Mouse (Mus musculus): ENCODE results near the gene Usp16. TPM values are rescaled to one million over a fixed set of nuclear protein-coding genes. Genes with fewer than 3 reads are reported as not detected.

The Usp16 gene
- polyA plus RNA-seq (2014; fragmentation: Nextera tagmentation; extraction: Ambion mirVana), result 46.4 and 50.6 TPM in 2 replicates

- peak; percentile 91 for ATAC-seq (ENCODE audit: insufficient number of reproducible peaks, low FRiP score, low TSS enrichment, low read depth)
- H3K36me3 ChIP-seq (ENCODE audit: control insufficient read depth, insufficient read depth, low read length), result peaks cover 2% of the 10 kb centered on the region; the same call in 1 of the 2 replicates
Observed at GRCm38 (mm10) chr16:87454419-87455179, at the start of gene Usp16. Gene Usp16, plus strand, starts transcription at chr16:87454703.

DNA sequence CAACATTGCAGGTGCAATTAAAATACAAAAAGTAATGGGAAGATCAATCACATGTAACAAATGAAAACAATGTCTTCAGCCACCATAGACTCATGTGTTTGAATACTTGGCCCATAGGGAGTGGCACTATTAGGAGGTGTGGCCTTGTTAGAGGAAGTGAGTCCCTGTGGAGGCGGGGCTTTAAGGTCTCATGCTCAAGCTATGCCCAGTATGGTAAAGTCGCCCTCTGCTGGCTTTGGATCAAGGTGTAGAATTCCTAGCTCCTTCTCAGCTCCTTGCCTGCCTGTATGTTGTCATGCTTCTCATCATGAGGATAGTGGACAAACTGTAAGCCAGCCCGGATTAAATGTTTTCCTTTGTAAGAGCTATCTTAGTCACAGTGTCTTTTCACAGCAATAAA is 49.5 kb upstream of the Usp16 start:
- H3K4me3 ChIP-seq (ENCODE audit: low read depth, low read length), result no peak overlapping the region
- 89% methylated on average over 3 of the region's 3 CpGs for WGBS
- peaks cover 7% of the 10 kb centered on the region for H3K36me3 ChIP-seq (ENCODE audit: control insufficient read depth, insufficient read depth, low read length)
- H3K4me2 ChIP-seq (ENCODE audit: low read depth, severe bottlenecking), result no peak overlapping the region
- H3K27me3 ChIP-seq (ENCODE audit: control insufficient read depth, insufficient read depth, low read length), result no peaks in the 10 kb centered on the region
- H3K27ac ChIP-seq (replicated peaks; ENCODE audit: low read depth, low read length), result no peak overlapping the region
- H3K4me1 ChIP-seq (ENCODE audit: control insufficient read depth, insufficient read depth, low read length), result no peaks in the 10 kb centered on the region
- no peaks in the 10 kb centered on the region for H3K9me3 ChIP-seq (ENCODE audit: control insufficient read depth, low read length)
- no peak overlapping the region for H3K9ac ChIP-seq (ENCODE audit: low read length)
- DNase-seq (ENCODE audit: low spot score) (no peak), ATAC-seq (ENCODE audit: insufficient number of reproducible peaks, low FRiP score, low TSS enrichment, low read depth) (no peak)

More at GRCm38 (mm10) chr16:87454419-87455179, at the start of gene Usp16:
- no peaks in the 10 kb centered on the region for H3K9me3 ChIP-seq (ENCODE audit: control insufficient read depth, low read length)
- DNase-seq (ENCODE audit: low spot score), result peak; percentile 94
- peak within 1 kb of the TSS; percentile 63 for H3K4me2 ChIP-seq (ENCODE audit: low read depth, severe bottlenecking)
- H3K27ac ChIP-seq (replicated peaks; ENCODE audit: low read depth, low read length), result peak within 1 kb of the TSS; percentile 36; the same call in 1 of the 2 replicates
- H3K4me1 ChIP-seq (ENCODE audit: control insufficient read depth, insufficient read depth, low read length), result 0 out of 2 replicates have a peak, but pooled peaks cover 2% of the 10 kb centered on the region
- H3K4me3 ChIP-seq (ENCODE audit: low read depth, low read length), result peak within 1 kb of the TSS; percentile 97
- H3K9ac ChIP-seq (ENCODE audit: low read length), result peak within 1 kb of the TSS; percentile 83
- H3K27me3 ChIP-seq (ENCODE audit: control insufficient read depth, insufficient read depth, low read length), result no peaks in the 10 kb centered on the region
- 8% methylated on average over 45 of the region's 45 CpGs for WGBS

GRCm38 (mm10) chr16:87420662-87421061 is 33.8 kb upstream of the Usp16 start:
- no peak for DNase-seq (ENCODE audit: low spot score)
- H3K4me3 ChIP-seq (ENCODE audit: low read depth, low read length), result no peak overlapping the region
- H3K4me2 ChIP-seq (ENCODE audit: low read depth, severe bottlenecking), result no peak overlapping the region
- no peaks in the 10 kb centered on the region for H3K9me3 ChIP-seq (ENCODE audit: control insufficient read depth, low read length)
- no peak overlapping the region for H3K27ac ChIP-seq (replicated peaks; ENCODE audit: low read depth, low read length)
- H3K9ac ChIP-seq (ENCODE audit: low read length), result no peak overlapping the region
- H3K27me3 ChIP-seq (ENCODE audit: control insufficient read depth, insufficient read depth, low read length), result no peaks in the 10 kb centered on the region
- peaks cover 46% of the 10 kb centered on the region for H3K36me3 ChIP-seq (ENCODE audit: control insufficient read depth, insufficient read depth, low read length)
- no peak for ATAC-seq (ENCODE audit: insufficient number of reproducible peaks, low FRiP score, low TSS enrichment, low read depth)
- WGBS, result 95% methylated on average over 8 of the region's 8 CpGs
- no peaks in the 10 kb centered on the region for H3K4me1 ChIP-seq (ENCODE audit: control insufficient read depth, insufficient read depth, low read length)

DNA sequence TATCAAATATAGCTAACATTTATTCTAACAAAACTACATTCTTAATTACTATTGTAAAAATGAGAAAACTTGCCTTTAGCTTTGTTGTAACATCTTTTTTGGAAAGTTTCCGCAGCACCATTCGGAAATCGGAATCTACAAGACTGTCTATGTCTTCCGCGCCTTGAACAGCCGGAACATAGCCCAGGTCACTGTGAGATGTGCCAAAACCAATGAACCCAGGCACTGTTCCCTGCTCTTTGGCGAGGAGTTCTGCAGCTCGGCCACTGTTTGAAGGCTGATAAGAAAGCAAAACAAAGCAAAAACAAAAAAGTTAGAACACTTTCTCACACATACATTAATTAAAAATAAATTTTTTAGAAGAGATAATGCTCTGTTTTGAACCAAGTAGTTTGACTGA is 27.0 kb upstream of the Usp16 start:
- 96% methylated on average over 8 of the region's 8 CpGs for WGBS
- H3K9me3 ChIP-seq (ENCODE audit: control insufficient read depth, low read length), result no peaks in the 10 kb centered on the region
- no peaks in the 10 kb centered on the region for H3K4me1 ChIP-seq (ENCODE audit: control insufficient read depth, insufficient read depth, low read length)
- peaks cover 17% of the 10 kb centered on the region; the same call in 1 of the 2 replicates for H3K36me3 ChIP-seq (ENCODE audit: control insufficient read depth, insufficient read depth, low read length)
- no peak overlapping the region for H3K9ac ChIP-seq (ENCODE audit: low read length)
- H3K27me3 ChIP-seq (ENCODE audit: control insufficient read depth, insufficient read depth, low read length), result no peaks in the 10 kb centered on the region
- ATAC-seq (ENCODE audit: insufficient number of reproducible peaks, low FRiP score, low TSS enrichment, low read depth), result no peak
- no peak overlapping the region for H3K4me2 ChIP-seq (ENCODE audit: low read depth, severe bottlenecking)
- DNase-seq (ENCODE audit: low spot score), result no peak
- H3K4me3 ChIP-seq (ENCODE audit: low read depth, low read length), result no peak overlapping the region
- H3K27ac ChIP-seq (replicated peaks; ENCODE audit: low read depth, low read length), result no peak overlapping the region

DNA sequence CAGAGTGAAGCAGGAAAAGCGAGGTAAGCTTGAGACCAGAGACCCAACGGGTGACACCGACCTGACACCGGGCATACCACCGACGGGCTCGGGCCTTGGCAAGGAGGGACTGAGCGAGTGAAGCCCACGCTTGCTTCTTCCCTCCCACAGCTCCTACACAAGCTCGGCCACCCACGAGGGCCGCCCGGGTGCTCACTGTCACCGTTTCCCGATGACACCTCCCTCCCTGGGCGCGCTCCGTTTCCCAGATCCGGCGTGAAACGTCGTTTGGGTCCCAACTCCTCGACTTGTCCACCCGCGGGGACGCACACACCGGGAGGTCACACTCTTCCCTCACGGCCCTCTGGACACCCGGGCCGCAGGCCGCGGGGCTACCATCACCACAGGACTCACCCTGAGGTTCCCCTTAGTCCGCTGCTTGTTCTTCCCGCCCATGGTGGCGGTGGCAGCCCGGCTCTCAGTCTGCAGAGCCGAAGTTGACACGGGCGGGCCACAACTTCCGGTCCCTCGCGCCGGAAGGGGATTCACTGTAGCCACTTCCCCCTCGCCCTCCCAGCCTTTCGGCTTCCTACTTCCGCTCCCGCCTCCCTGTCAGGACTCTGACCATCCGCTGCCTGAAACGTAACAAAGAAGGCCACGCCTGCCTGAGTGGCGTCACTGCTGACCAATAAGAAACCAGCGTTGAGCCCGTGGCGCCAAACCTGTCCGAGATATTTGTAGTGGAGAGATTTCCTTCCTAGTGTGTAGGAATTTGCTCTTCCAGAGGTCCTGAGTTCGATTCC is 22.3 kb upstream of the Usp16 start, which contains the start of gene Ltn1:
Ltn1 (minus strand) TSS at position 580 of the 782 bp plus-strand sequence.
- DNase-seq (ENCODE audit: low spot score) (peak; percentile 98), ATAC-seq (ENCODE audit: insufficient number of reproducible peaks, low FRiP score, low TSS enrichment, low read depth) (peak; percentile 98)
- Histone ChIP-seq H3K4me3 (ENCODE audit: low read depth, low read length) (peak within 1 kb of the TSS; percentile 90), H3K27ac (replicated peaks; ENCODE audit: low read depth, low read length) (no peak within 1 kb of the TSS), H3K27me3 (ENCODE audit: control insufficient read depth, insufficient read depth, low read length) (no peaks in the 10 kb centered on the region), H3K36me3 (ENCODE audit: control insufficient read depth, insufficient read depth, low read length) (no peaks in the 10 kb centered on the region; the same call in 1 of the 2 replicates), H3K9ac (ENCODE audit: low read length) (peak within 1 kb of the TSS; percentile 79), H3K4me1 (ENCODE audit: control insufficient read depth, insufficient read depth, low read length) (no peaks in the 10 kb centered on the region), H3K9me3 (ENCODE audit: control insufficient read depth, low read length) (no peaks in the 10 kb centered on the region), H3K4me2 (ENCODE audit: low read depth, severe bottlenecking) (peak within 1 kb of the TSS; percentile 80)
- under 1% methylated on average over 56 of the region's 56 CpGs for WGBS

- Histone ChIP-seq H3K27ac (replicated peaks; ENCODE audit: low read depth, low read length) (no peak overlapping the region), H3K4me1 (ENCODE audit: control insufficient read depth, insufficient read depth, low read length) (no peaks in the 10 kb centered on the region), H3K9ac (ENCODE audit: low read length) (no peak overlapping the region), H3K9me3 (ENCODE audit: control insufficient read depth, low read length) (no peaks in the 10 kb centered on the region), H3K27me3 (ENCODE audit: control insufficient read depth, insufficient read depth, low read length) (no peaks in the 10 kb centered on the region), H3K4me2 (ENCODE audit: low read depth, severe bottlenecking) (no peak overlapping the region), H3K36me3 (ENCODE audit: control insufficient read depth, insufficient read depth, low read length) (no peaks in the 10 kb centered on the region; the same call in 1 of the 2 replicates), H3K4me3 (ENCODE audit: low read depth, low read length) (no peak overlapping the region)
- ATAC-seq (ENCODE audit: insufficient number of reproducible peaks, low FRiP score, low TSS enrichment, low read depth) (no peak), DNase-seq (ENCODE audit: low spot score) (no peak)
- 93% methylated on average over 7 of the region's 7 CpGs for WGBS
Observed at GRCm38 (mm10) chr16:87434266-87434665, 20.2 kb upstream of the Usp16 start.

DNA sequence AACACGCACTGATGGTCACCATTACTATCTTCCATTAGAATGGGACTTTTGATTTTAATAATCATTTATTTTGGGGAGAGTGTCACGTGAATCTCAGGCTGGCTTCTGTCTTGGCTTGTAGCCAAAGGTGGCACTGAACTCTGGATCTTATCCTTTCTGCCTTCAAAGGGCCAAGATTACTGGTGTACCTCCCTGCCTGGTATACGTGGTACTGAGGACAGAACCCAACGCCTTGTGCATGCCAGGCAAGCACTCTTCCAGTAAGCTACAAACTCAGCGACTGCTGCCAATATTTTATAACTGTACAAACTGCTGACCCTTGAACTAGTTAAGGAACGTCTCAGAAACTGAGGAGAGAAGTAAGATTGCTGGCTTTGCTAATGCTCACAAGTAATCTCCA is 19.6 kb upstream of the Usp16 start:
- ATAC-seq (ENCODE audit: insufficient number of reproducible peaks, low FRiP score, low TSS enrichment, low read depth) (no peak), DNase-seq (ENCODE audit: low spot score) (no peak)
- H3K9ac ChIP-seq (ENCODE audit: low read length), result no peak overlapping the region
- no peaks in the 10 kb centered on the region; the same call in 1 of the 2 replicates for H3K36me3 ChIP-seq (ENCODE audit: control insufficient read depth, insufficient read depth, low read length)
- no peak overlapping the region for H3K27ac ChIP-seq (replicated peaks; ENCODE audit: low read depth, low read length)
- no peak overlapping the region for H3K4me3 ChIP-seq (ENCODE audit: low read depth, low read length)
- WGBS, result 87% methylated on average over 6 of the region's 6 CpGs
- no peaks in the 10 kb centered on the region for H3K27me3 ChIP-seq (ENCODE audit: control insufficient read depth, insufficient read depth, low read length)
- H3K9me3 ChIP-seq (ENCODE audit: control insufficient read depth, low read length), result no peaks in the 10 kb centered on the region
- H3K4me2 ChIP-seq (ENCODE audit: low read depth, severe bottlenecking), result no peak overlapping the region
- H3K4me1 ChIP-seq (ENCODE audit: control insufficient read depth, insufficient read depth, low read length), result no peaks in the 10 kb centered on the region

GRCm38 (mm10) chr16:87435411-87436205 is 18.9 kb upstream of the Usp16 start:
- no peak overlapping the region for H3K4me3 ChIP-seq (ENCODE audit: low read depth, low read length)
- WGBS, result 83% methylated on average over 13 of the region's 13 CpGs

More at GRCm38 (mm10) chr16:87435411-87436205, 18.9 kb upstream of the Usp16 start:
- ATAC-seq (ENCODE audit: insufficient number of reproducible peaks, low FRiP score, low TSS enrichment, low read depth) (no peak), DNase-seq (ENCODE audit: low spot score) (no peak)
- no peak overlapping the region for H3K27ac ChIP-seq (replicated peaks; ENCODE audit: low read depth, low read length)
- no peaks in the 10 kb centered on the region for H3K9me3 ChIP-seq (ENCODE audit: control insufficient read depth, low read length)
- no peaks in the 10 kb centered on the region for H3K4me1 ChIP-seq (ENCODE audit: control insufficient read depth, insufficient read depth, low read length)
- H3K36me3 ChIP-seq (ENCODE audit: control insufficient read depth, insufficient read depth, low read length), result no peaks in the 10 kb centered on the region; the same call in 1 of the 2 replicates
- no peaks in the 10 kb centered on the region for H3K27me3 ChIP-seq (ENCODE audit: control insufficient read depth, insufficient read depth, low read length)
- H3K4me2 ChIP-seq (ENCODE audit: low read depth, severe bottlenecking), result no peak overlapping the region
- no peak overlapping the region for H3K9ac ChIP-seq (ENCODE audit: low read length)

Measured in limb, embryonic 11.5 days (tissue).